Mouse (Mus musculus) right cerebral cortex, adult 18-20 months (tissue): ENCODE results near the gene Rex1bd.

ENCODE experiments used
- DNase-seq: peaks from one replicate; pipeline ENCODE4 v3.0.0; 2022; ENCODE audit warnings: mixed read lengths

Rex1bd gene

GRCm38 (mm10) chr8:70500386-70501301 lies 5.9 kb downstream of the Rex1bd start:
- no peak for DNase-seq

DNA sequence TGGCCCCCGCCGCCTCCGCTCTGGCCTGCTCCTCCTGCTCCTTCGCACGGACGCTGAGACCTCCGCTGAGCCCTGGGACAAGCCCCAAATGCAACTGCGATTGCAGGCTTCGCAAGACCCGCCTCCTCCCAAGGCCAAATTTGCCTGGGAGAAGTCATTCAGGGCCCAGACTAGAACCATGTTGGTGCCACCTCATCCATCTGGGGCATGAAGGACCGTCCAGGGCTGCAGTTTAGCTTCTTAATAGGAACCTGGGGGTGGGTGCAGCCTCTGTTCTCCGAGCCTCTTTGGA lies 10.8 kb downstream of the Rex1bd start:
- no peak for DNase-seq

DNA sequence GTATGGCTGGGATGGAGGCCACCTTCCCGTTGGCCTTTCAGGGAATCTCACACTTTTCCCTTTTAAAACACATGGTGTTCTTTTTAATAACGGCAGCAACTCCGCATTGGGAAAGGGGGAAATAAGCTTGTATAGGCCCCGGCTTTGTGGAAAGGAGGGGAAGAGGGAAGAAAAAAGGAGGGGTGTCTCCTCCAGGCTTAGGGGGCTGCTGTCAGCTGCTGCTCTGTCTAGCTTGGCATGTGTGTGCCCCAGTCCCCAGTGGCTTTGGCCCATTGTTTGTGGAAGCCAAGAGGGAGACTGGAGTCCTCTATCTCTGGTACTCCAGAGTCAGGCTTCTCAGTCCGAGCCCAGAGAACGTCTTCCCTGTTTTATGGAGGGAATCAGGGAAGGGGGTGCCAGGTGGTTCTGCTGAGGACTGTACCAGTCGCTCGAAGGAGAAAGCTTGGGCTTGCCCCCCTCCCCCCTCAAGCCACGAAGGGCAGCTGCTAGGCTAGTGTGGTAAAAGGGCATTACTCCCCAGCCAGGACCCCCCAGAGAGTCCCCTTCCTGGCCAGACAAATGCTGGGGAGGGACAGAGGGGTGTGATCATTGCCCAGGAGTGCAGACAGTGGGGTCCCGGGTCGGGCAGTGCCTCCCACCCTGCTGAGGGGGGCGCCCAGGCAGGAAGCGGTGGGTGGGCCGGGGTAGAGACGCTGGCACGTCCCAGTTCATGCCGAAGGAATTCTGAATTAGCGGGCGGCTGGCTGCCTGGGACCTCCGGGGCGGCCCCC lies 11.4 kb downstream of the Rex1bd start:
- DNase-seq = no peak

DNA sequence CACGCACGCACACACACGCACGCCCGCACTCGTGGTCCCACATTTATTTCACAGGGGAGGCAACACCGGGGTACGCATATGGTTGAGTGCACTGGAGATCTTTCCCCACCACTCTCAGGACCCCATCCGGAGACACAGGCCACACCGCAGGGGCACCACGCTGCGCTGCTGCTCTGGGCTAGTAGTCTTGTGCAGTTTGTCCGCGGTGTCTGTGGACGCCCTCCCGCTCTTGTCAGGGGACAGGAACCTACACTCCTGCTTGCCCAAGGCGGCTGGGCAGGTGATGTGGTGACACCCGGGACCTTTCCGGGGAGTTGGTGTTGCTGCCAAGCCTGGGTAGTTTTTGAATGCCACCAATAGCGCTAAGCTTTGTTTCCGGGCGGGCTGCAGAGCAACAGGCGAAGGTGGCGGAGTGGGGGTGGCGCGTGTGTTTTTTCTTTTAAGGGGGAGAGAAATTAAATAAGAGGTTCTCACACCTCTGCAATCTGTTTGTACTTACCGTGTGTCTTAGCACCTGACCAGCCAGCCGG lies 12.1 kb downstream of the Rex1bd start:
- DNase-seq = no peak

- no peak for DNase-seq
These were observed 12.7 kb downstream of the Rex1bd start for GRCm38 (mm10) chr8:70493692-70494415.

- DNase-seq = no peak
These were observed 13.6 kb downstream of the Rex1bd start, which contains the start of gene Crlf1 for GRCm38 (mm10) chr8:70492664-70493640. Gene Crlf1 (plus strand): TSS chr8:70493158.

DNA sequence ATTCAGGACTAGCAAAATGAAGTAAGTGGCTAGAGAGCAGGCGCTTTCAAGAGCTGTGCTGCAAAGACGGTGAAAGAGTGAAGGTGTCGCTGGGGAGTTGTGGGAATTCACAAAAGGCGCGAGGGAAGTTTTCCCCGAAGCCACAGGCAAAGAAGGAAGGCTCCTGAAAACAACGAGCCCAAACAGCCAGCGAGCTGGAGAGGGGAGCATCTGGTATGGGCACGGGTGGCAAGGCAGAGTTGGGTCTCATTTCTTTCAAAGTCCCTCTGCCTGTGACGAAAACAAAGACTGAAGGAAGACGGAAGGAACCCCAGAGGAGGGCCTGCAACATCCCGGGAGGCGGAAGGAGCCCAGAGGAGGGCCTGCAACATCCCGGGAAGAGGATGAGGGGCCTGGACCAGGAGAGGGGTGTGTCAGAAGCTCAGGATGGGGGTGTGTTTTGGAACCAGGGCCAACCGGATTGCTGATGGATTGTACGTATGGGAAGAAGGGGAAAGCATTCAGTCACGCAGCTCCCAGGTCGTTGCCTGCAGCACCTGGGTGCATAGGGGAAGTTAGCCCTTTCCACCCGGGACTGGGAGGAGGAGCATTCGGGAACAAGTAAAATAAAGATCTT lies 15.6 kb downstream of the Rex1bd start:
- DNase-seq = no peak

DNA sequence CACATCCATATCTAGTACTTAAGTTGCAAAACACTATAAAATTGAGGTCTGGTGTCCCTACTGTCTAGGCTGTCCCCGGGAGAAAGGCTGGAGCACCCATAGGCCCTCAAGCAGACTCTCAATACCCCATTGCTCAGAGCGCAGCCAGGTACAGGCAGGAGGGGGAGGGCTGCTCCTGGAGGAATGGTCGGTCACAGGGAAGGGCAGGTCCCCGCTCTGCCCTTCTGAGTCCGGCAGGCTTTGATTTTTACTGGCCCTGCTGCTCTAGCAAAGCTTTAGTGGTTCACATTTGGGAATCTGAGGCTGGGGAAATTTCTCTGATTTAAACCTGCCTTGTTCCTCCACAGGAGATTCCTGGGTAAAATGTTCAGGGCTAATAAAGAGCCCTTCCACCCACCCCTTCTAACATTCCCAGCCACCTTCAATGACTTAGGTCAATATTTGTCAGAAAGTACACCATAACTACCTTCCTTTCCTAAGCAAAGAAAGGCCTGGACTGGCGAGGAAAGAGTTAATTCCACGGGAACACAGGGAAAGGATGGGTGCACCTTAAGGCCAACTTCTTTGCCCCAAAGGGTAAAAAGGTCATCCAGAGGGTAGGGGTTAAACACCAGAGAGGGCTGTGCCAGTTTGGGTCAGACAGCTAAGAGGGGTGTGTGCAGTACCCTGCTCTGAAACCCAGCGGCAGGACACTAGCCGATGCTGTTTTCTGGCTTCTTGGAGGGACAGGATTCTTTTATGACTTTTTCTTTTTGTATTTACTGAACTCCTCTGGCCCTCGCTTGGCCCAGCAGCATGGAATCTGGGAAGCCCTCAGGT lies 16.3 kb downstream of the Rex1bd start:
- no peak for DNase-seq

GRCm38 (mm10) chr8:70489576-70489975 lies 17.0 kb downstream of the Rex1bd start:
- no peak for DNase-seq

DNA sequence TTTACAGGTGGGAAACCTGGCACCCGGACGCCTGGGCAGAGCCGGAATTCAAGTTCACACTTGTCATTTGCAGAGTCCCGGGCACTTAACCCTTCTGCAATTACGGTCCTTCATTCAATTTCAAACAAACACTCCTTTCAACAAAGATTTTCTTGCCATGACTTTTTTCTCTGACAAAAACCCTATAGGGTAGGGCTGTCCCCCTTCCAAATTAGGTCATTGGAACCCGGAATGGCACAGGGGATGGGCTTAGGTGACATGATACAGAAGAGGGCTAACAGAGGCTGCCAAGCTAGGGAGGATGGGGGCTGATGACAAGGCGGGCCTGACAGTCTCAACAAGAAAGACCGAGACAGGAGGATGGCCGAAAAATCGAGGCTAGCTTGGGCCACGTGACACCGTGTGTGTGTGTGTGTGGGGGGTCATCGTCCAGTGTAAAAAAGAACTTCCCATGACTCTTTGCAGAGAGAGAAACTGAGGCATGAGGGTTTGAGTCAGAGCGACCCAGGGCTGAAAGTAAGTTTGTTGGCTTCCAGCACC lies 17.6 kb downstream of the Rex1bd start:
- no peak for DNase-seq

GRCm38 (mm10) chr8:70487993-70488796 lies 18.4 kb downstream of the Rex1bd start:
- no peak for DNase-seq

DNA sequence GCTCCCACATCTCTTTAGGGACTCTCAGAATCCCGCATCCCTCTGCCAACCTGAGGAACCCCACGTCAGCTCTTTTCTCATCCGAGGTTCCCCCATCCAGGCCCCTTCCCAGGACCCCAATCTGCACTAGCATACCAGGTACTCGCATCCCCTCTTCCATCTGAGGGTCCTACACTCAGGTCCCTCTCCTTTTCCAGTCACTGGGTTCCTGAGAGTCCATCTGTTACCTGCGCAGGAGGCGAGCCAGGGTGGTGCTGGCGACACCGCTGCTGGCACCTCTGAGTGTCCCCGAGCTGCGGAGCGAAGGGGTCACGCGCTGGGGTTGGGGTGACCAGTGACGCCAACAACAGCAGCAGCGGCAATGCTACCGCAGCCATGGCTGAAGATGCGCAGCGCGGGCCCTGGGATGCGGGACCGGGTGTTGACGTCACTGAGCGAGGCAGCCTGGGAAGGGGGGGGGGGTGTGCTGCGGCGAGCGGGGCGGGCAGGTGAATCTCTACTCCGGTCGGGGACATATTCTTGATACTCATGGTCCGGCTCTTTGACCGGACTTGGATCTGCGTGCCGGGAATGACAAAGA lies 19.5 kb downstream of the Rex1bd start, which contains the start of gene Tmem59l:
Tmem59l (minus strand) TSS at position 418 of the 580 bp plus-strand sequence.
- DNase-seq = peak; percentile 72

DNA sequence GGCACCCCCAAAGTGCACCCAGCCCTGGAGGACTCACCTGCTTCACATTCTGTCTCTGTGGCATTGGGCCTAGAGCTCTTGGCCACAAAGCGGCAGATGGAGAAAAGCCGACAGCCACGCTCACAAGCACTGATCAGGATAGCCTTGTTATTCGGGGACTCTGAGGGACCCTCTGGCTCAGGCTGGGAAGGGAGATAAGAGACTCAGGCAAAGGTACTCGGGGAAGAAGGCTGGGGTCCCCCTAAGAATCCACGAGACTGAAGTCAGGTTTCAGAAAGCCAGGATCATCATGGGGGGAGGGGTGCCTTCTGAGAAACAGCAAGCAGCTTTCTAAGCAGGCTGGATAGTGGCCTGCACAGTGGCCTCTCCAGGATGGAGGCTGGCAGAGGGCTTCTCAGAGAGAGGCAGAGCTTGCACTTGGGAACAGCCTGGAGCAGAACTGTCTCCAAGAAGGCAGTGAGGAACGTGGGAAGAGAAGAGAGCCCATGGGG lies 20.3 kb downstream of the Rex1bd start:
- DNase-seq = no peak

GRCm38 (mm10) chr8:70482943-70483342 lies 23.6 kb downstream of the Rex1bd start:
- no peak for DNase-seq

DNA sequence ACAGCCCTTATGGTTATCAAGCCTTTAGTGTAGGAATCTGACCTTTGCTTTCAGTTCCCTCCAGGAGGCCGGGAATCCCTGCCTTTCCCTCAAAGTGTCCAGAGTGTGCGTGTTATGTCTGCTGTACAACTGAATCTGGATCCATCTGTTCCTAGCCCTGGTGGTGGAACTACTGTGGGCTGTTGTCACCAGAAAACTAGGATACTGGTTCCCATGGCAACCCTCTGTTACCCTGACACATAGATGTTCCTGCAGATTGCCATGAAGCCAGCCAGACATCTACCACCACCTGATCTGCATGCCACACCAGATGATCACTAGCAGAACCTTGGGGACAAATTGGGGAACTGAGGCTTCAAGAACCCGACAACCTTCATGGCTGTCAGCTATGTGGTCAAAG lies 24.6 kb downstream of the Rex1bd start:
- DNase-seq = peak; percentile 87

DNA sequence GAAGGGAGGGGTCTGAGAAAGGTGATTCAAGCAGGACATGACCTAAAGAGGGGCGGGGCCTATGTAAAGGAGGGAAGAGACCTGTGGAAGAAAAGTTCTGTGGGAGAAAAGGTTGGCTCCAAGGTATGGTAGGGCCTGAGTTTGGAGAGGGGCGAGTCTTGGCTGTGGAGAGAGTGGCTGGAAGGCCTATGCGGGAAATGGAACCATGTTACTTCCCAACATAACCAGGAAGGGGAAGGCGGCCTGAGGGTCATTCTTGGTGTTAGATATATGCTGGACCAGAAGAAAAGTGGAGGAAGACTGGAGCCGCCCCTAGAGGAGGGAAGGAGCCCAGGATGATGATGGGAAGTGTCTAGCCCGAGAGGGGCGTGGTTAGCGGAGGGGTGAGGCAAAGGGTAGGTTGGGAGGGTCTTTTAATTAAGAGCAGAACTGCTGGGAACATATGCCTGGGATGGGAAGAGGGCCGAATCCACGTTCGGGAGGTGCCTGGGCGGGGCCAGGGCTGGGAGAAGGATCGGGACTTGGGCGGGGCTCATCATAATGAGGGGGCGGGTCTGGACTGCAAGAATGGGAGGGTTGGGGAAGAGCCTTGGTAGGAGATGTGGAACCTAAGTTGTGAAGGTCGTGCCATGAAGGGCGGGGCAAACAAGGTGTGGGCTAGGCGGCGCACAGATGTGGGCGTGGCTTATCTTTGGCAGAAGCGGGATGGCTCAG lies 29.1 kb downstream of the Rex1bd start:
- DNase-seq = no peak

GRCm38 (mm10) chr8:70476333-70477268 lies 30.0 kb downstream of the Rex1bd start, which contains the start of gene Klhl26:
Gene Klhl26 (minus strand): TSS chr8:70476968.
- DNase-seq = peak; percentile 93
